Mouse (Mus musculus): ENCODE measurements around the gene Tmem255a.

Tmem255a gene

DNA sequence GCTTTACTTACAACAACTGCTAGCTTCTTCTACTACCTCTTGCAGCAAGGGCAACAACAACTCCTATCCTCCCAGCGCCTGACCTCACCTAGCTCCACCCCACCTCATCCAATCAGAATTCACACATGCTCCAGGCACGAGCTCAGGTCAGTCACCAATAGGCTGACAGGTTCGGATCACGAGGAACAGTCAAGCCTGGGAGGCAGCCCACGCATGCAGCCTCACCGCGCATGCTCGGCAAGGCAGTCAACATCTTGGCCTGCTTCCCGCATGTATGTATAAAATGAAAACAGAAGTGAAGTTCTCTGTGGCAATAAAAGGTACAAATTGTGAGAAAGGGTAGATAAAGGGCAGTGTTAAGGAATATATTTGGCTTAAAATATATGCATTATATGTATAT, 86.2 kb downstream of the Tmem255a start:
- DNase-seq (ENCODE audit: low spot score in 2 of 2) = no peak

DNA sequence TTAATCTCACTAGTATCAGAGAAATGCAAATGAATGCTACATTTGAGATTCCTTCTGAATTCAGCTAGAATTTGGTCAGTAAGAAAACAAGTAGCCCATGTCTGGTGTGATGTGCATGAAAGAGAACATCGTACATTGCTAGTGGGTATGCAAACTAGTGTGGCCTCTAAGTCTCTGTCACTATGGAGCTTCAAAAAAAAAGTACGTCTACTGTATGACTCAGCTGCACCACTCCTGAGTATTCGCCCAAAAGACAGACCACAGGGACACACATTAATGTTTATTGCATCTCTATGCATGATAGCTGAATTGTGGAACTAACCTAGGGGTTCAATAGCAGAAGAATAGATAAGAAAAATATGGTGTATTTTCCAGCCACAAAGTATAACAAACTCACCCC, 86.9 kb downstream of the Tmem255a start:
- DNase-seq (ENCODE audit: low spot score in 2 of 2) = no peak

DNA sequence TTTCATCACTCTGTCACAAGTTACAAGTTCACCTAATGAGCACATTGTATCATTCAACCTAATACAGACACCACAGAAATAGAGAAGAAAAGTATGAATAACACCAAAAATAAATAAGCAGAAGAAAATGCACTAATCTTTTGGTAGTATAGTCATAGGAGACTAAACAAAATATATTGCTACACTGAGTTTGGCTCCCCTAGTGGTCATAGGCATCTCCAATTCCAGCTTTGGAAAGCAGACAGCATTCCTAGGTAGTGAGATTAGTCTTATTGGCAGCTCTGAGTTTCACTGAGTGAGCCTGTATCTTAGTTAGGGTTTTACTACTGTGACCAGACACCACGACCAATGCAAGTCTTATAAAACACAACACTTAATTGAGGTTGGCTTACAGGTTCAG, 93.1 kb downstream of the Tmem255a start:
- no peak for DNase-seq (ENCODE audit: low spot score in 2 of 2)
